ENCODE assay signal across 27 mouse cellular contexts in genomic region chr13:34646240-34646750, GRCm38 (mm10). TPM values are rescaled to one million over a fixed set of nuclear protein-coding genes. Genes with fewer than 3 reads are reported as not detected.
A peak's percentile ranks its signal among the peaks of the same experiment; 100 is the strongest.
DNase-seq lines count a peak whose midpoint lies in the region; ATAC-seq and TF ChIP-seq lines count a peak whose summit lies in the region.
"Had no signal": no experiment of that assay in that cellular context is flagged by ENCODE, and none has a peak within 500 bp of the region (broad histone marks: within the 10 kb centered on the region; RNA-seq: fewer than 3 reads in every experiment).

No protein-coding gene starts in this region.

- no peak for TF ChIP-seq POLR2A in heart, adult 2 months (IDR thresholded peaks at IDR 0.05; ENCODE audit: insufficient read depth, low read depth, low read length)

- intact Hi-C loops in heart, adult 2 months (cut with DNase I): no loop called here
- intact Hi-C loops in heart, postnatal 10 days (cut with DNase I): loop anchor here (10.0 kb wide), 1 partner anchor 379 kb away; the partner anchor contains the start of gene Eci2

- H3K4me2 ChIP-seq in heart, postnatal 0 days (ENCODE audit: low read depth, low read length): no peak overlapping the region
- H3K4me2 ChIP-seq: embryonic facial prominence, embryonic 13.5 days; hindbrain, embryonic 15.5 days; limb, embryonic 15.5 days; liver, embryonic 15.5 days; midbrain, embryonic 15.5 days; neural tube, embryonic 13.5 days had no signal

- DNase-seq in heart, adult 11 months: peak; percentile 92
- no peak for DNase-seq in heart, adult 2 months
- no peak for DNase-seq in heart, postnatal 0 days (ENCODE audit: low spot score)
- no peak for DNase-seq in heart, embryonic 10.5 days (ENCODE audit: low spot score)
- peak; percentile 40 to 48 for DNase-seq in heart, postnatal 10 days
- DNase-seq in lung, postnatal 10 days: peak; percentile 61
- DNase-seq in frontal cortex, adult 2 months (ENCODE audit: extremely low spot score in 1 of 2, low spot score in 1 of 2): no peak
- DNase-seq: adrenal gland, postnatal 25 days; cerebellum, adult 8-10 months; cerebellum, postnatal 36 days; embryo, embryonic 11 days; gastrocnemius, postnatal 14 days; kidney, adult 2 months; left cerebral cortex, postnatal 4 days; retina, postnatal 1 day had no signal

- H3K9ac ChIP-seq in heart, adult 2 months (ENCODE audit: low read depth, low read length): no peak overlapping the region
- H3K9ac ChIP-seq in heart, postnatal 0 days (replicated peaks; ENCODE audit: low read depth, low read length): no peak overlapping the region
- H3K9ac ChIP-seq: embryonic facial prominence, embryonic 13.5 days; hindbrain, embryonic 15.5 days; limb, embryonic 15.5 days; liver, embryonic 15.5 days; midbrain, embryonic 15.5 days; neural tube, embryonic 13.5 days had no signal

- no peaks in the 10 kb centered on the region; the same call in 1 of the 2 replicates for H3K79me2 ChIP-seq in heart, adult 2 months (replicated peaks; ENCODE audit: control insufficient read depth, insufficient read depth, low read length)

- peak; percentile 13; the same call in 1 of the 2 replicates for ATAC-seq in heart, postnatal 0 days (ENCODE audit: insufficient read depth, low read depth)
- ATAC-seq: CD4-positive, CD25-positive, alpha-beta regulatory T cell, adult 4 months; forebrain, embryonic 14.5 days; midbrain, embryonic 15.5 days had no signal

- no peak for TF ChIP-seq EP300 in heart, adult 2 months (IDR thresholded peaks at IDR 0.05; ENCODE audit: insufficient read depth, low read depth, low read length)
- TF ChIP-seq EP300 in heart, postnatal 0 days (IDR thresholded peaks at IDR 0.05; ENCODE audit: low read depth): no peak

- 41% methylated on average over 7 of the region's 7 CpGs for WGBS in heart, adult 2 months
- WGBS in heart, postnatal 0 days: 32% methylated on average over 7 of the region's 7 CpGs
- 63% methylated on average over 7 of the region's 7 CpGs for WGBS in heart, embryonic 10.5 days

- H3K36me3 ChIP-seq in heart, adult 2 months (ENCODE audit: control insufficient read depth, insufficient read depth, low read length): peaks cover 5% of the 10 kb centered on the region; the same call in 1 of the 2 replicates
- no peaks in the 10 kb centered on the region for H3K36me3 ChIP-seq in heart, postnatal 0 days (replicated peaks; ENCODE audit: control insufficient read depth, insufficient read depth, low read length)
- no peaks in the 10 kb centered on the region for H3K36me3 ChIP-seq in heart, embryonic 10.5 days
- H3K36me3 ChIP-seq: embryonic facial prominence, embryonic 13.5 days; hindbrain, embryonic 15.5 days; limb, embryonic 15.5 days; liver, embryonic 15.5 days; midbrain, embryonic 15.5 days; neural tube, embryonic 13.5 days had no signal

- H3K9me3 ChIP-seq in heart, postnatal 0 days (replicated peaks; ENCODE audit: control insufficient read depth, low read length): no peaks in the 10 kb centered on the region
- no peaks in the 10 kb centered on the region for H3K9me3 ChIP-seq in heart, embryonic 10.5 days
- H3K9me3 ChIP-seq: embryonic facial prominence, embryonic 13.5 days; hindbrain, embryonic 15.5 days; limb, embryonic 15.5 days; liver, embryonic 15.5 days; midbrain, embryonic 15.5 days; neural tube, embryonic 13.5 days had no signal

- H3K27ac ChIP-seq in heart, adult 2 months: no peak overlapping the region
- no peak overlapping the region for H3K27ac ChIP-seq in heart, postnatal 0 days (ENCODE audit: low read depth)
- H3K27ac ChIP-seq in heart, embryonic 10.5 days: no peak overlapping the region
- H3K27ac ChIP-seq: embryonic facial prominence, embryonic 13.5 days; hindbrain, embryonic 15.5 days; kidney, postnatal 0 days; limb, embryonic 15.5 days; liver, embryonic 15.5 days; midbrain, embryonic 15.5 days; neural tube, embryonic 13.5 days had no signal

- TF ChIP-seq CTCF in heart, adult 2 months (IDR thresholded peaks at IDR 0.05): no peak
- TF ChIP-seq CTCF in heart, postnatal 0 days (IDR thresholded peaks at IDR 0.05; ENCODE audit: low read depth): no peak

- peaks cover 28% of the 10 kb centered on the region for H3K4me1 ChIP-seq in heart, adult 2 months (ENCODE audit: control insufficient read depth, insufficient read depth, low read length)
- peaks cover 31% of the 10 kb centered on the region; the same call in 1 of the 2 replicates for H3K4me1 ChIP-seq in heart, postnatal 0 days (ENCODE audit: control insufficient read depth, insufficient read depth)
- H3K4me1 ChIP-seq in heart, embryonic 10.5 days: peaks cover 17% of the 10 kb centered on the region

- no peaks in the 10 kb centered on the region for H3K27me3 ChIP-seq in heart, adult 2 months (ENCODE audit: control insufficient read depth, insufficient read depth, low read length)
- no peaks in the 10 kb centered on the region for H3K27me3 ChIP-seq in heart, postnatal 0 days (ENCODE audit: control insufficient read depth, insufficient read depth, low read length)
- H3K27me3 ChIP-seq in heart, embryonic 10.5 days (ENCODE audit: insufficient read depth, poor library complexity, severe bottlenecking): peaks cover 17% of the 10 kb centered on the region

- H3K4me3 ChIP-seq in heart, adult 2 months: no peak overlapping the region
- no peak overlapping the region for H3K4me3 ChIP-seq in heart, postnatal 0 days (ENCODE audit: low read depth, low read length)
- H3K4me3 ChIP-seq in heart, embryonic 10.5 days: no peak overlapping the region
- H3K4me3 ChIP-seq: embryonic facial prominence, embryonic 13.5 days; erythroblast, embryonic 14.5 days; hindbrain, embryonic 15.5 days; limb, embryonic 15.5 days; liver, embryonic 15.5 days; midbrain, embryonic 15.5 days; myocyte; neural tube, embryonic 13.5 days had no signal

RNA-seq across cellular contexts. Expression of gene Pxdc1, which starts 7.0 kb away (rescaled TPM):
- 10 to 100 TPM; 12.9 to 15.4 TPM for total RNA-seq in heart, adult 2 months (2021)
- 12.8 and 13.9 TPM in 2 replicates for polyA plus RNA-seq in heart, adult 2 months (2012; rRNA removed)
- total RNA-seq in heart, postnatal 0 days (2014; rRNA removed; ENCODE audit: low replicate concordance): 29.5 and 31.2 TPM in 2 replicates
- polyA plus RNA-seq in heart, postnatal 0 days (2015; fragmentation: Nextera tagmentation; extraction: Ambion mirVana): 15.9 and 16.5 TPM in 2 replicates
- polyA plus RNA-seq in heart, embryonic 10.5 days (2016; fragmentation: Nextera tagmentation; extraction: Ambion mirVana): 11.2 and 11.7 TPM in 2 replicates
- total RNA-seq in heart, postnatal 10 days (2021): 10 to 100 TPM; 18.2 to 24.3 TPM
- 8.0 and 8.9 TPM in 2 replicates for polyA plus RNA-seq in frontal cortex, adult 2 months (2012; rRNA removed)
- total RNA-seq: megakaryocyte, adult 5-6 weeks had no signal

Comparison
In these comparisons a context has a peak if more than half of its experiments do, and no peak if none do; other contexts are left out.
1. DNase-seq: peak in heart, adult 11 months (single experiment), heart, postnatal 10 days (2 of 2) and lung, postnatal 10 days (single experiment); none in heart, adult 2 months (0 of 2), heart, postnatal 0 days (single experiment), heart, embryonic 10.5 days (single experiment) and frontal cortex, adult 2 months (0 of 2).